Mouse (Mus musculus) forebrain, embryonic 16.5 days (tissue): Measurements from ENCODE around the gene Cops9. TPM values are rescaled to one million over a fixed set of nuclear protein-coding genes. Genes with fewer than 3 reads are reported as not detected.

ENCODE experiments used
- ATAC-seq: fragments of 200-750 bp; cut with Nextera tagmentation; 2 replicates; pipeline ENCODE4 v1.8.0; 2017; ENCODE audit warnings: mild to moderate bottlenecking, moderate library complexity
- H3K27ac ChIP-seq: fragments of 300-500 bp; sonication (generic); 2 replicates; pipeline ENCODE4 v1.5.1; 2014; ENCODE audit warnings: low read length, control low read depth
- H3K27me3 ChIP-seq: fragments of 300-500 bp; sonication (generic); replicated peaks from 2 replicates; pipeline ENCODE4 v1.6.1; 2014; ENCODE audit warnings: low read length; ENCODE audit not compliant: control insufficient read depth, insufficient read depth
- H3K36me3 ChIP-seq: fragments of 300-500 bp; sonication (generic); 2 replicates; pipeline ENCODE4 v1.6.1; 2014; ENCODE audit not compliant: control insufficient read depth, insufficient read depth
- H3K4me1 ChIP-seq: fragments of 300-500 bp; sonication (generic); replicated peaks from 2 replicates; pipeline ENCODE4 v1.6.1; 2014; ENCODE audit warnings: low read length; ENCODE audit not compliant: control insufficient read depth, insufficient read depth
- H3K4me2 ChIP-seq: fragments of 300-500 bp; sonication (generic); 2 replicates; pipeline ENCODE4 v1.6.1; 2014; ENCODE audit warnings: mild to moderate bottlenecking, low read length, control low read depth
- H3K4me3 ChIP-seq: fragments of 300-500 bp; sonication (generic); replicated peaks from 2 replicates; pipeline ENCODE4 v1.5.1; 2014; ENCODE audit warnings: mild to moderate bottlenecking, low read length, control low read depth
- H3K9ac ChIP-seq: fragments of 300-500 bp; sonication (generic); replicated peaks from 2 replicates; pipeline ENCODE4 v1.6.1; 2014; ENCODE audit warnings: low read depth, low read length, control low read depth
- H3K9me3 ChIP-seq: fragments of 300-500 bp; sonication (generic); 2 replicates; pipeline ENCODE4 v1.6.1; 2016; ENCODE audit warnings: low read length; ENCODE audit not compliant: control insufficient read depth
- polyA plus RNA-seq: library from polyadenylated mRNA; unstranded; fragments of >200 nt; fragmentation: Nextera tagmentation; extraction: Ambion mirVana; gene quantifications from 2 replicates; pipeline ENCODE4 v1.2.1, GENCODE M21; 2015

Cops9 gene
- polyA plus RNA-seq, 1 experiment from 2014 or later = 475 TPM

DNA sequence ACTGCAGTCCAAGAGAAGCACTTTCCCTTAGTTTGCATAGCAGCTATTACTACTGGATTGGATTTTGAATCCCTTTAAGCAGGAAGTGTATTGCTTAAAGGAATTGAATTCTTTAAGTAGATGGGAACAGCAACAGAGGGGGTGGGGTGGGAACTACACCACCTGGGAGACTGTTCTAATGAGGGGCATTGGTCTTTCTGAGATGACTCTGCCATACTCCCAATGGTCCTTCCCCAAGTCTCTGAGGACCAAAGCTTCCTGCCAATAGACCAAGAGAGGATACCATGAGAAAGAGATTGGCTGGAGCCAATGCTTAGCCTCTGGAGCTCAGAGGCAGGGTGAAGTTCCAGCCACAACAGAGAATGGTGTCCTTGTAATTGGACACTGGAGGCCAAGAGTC lies 47.7 kb downstream of the Cops9 start, which contains the start of gene Olfr1411:
Gene Olfr1411, plus strand, starts transcription at position 301 of the 400 bp plus-strand sequence.
- Histone ChIP-seq H3K4me3 (no peak within 1 kb of the TSS), H3K27ac (no peak within 1 kb of the TSS), H3K36me3 (no peaks in the 10 kb centered on the region), H3K4me1 (no peaks in the 10 kb centered on the region), H3K9me3 (no peaks in the 10 kb centered on the region), H3K27me3 (no peaks in the 10 kb centered on the region; the same call in 1 of the 2 replicates), H3K9ac (no peak within 1 kb of the TSS), H3K4me2 (no peak within 1 kb of the TSS)
- ATAC-seq = no peak

Other genes with a start within 250 kb of the Cops9 start
- 273 and 301 TPM in 2 replicates for gene Ndufa10, start 168.1 kb downstream of the Cops9 start, polyA plus RNA-seq
- gene Olfr1416, start 156.9 kb downstream of the Cops9 start, polyA plus RNA-seq = not detected in 2 replicates
- not detected in 2 replicates for gene Olfr1415, start 145.9 kb downstream of the Cops9 start, polyA plus RNA-seq
- gene Olfr1414, start 123.3 kb downstream of the Cops9 start, polyA plus RNA-seq = not detected in 2 replicates
- not detected in 2 replicates for gene Olfr1413, start 70.7 kb downstream of the Cops9 start, polyA plus RNA-seq
- not detected in 2 replicates for gene Olfr1412, start 56.2 kb downstream of the Cops9 start, polyA plus RNA-seq
- not detected in 2 replicates for gene Olfr1411, start 47.6 kb downstream of the Cops9 start, polyA plus RNA-seq
- not detected in 2 replicates for gene Olfr1410, start 36.2 kb downstream of the Cops9 start, polyA plus RNA-seq
- gene Olfr12, start 24.2 kb downstream of the Cops9 start, polyA plus RNA-seq = not detected in 2 replicates
- gene Otos, start 6.9 kb upstream of the Cops9 start, polyA plus RNA-seq = 0.07 and 0.33 TPM in 2 replicates
- 70.4 and 72.7 TPM in 2 replicates for gene Gpc1, start 189.7 kb upstream of the Cops9 start, polyA plus RNA-seq